Comparison of ENCODE assay signal across 21 mouse cellular contexts in the genomic region with DNA sequence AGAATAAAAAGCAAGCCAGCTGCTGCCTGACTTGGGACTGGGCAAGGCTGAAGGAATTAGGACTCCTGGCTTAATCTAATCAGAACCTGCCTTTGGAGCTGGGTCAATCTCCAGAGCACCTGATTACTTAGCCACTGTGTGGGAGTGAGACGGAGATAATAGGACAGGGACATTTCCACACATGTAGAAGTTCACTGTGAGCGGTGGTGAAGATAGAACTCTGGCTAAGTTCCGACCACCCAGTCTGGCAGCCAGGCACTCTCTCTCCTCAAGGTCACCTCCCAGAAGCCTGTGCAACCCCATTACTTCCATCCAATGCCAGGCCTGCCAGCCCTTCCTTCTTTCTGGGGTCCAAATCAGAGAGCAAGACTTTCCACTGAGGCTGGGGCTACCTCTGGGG. TPM values are rescaled to one million over a fixed set of nuclear protein-coding genes. Genes with fewer than 3 reads are reported as not detected.
"Had no signal": no experiment of that assay in that cellular context is flagged by ENCODE, and none has a peak within 500 bp of the region (broad histone marks: within the 10 kb centered on the region; RNA-seq: fewer than 3 reads in every experiment).

No protein-coding gene starts in this region.

- H3K9me3 ChIP-seq: limb, embryonic 12.5 days; liver, embryonic 13.5 days; lung, embryonic 15.5 days; midbrain, embryonic 12.5 days; neural tube, embryonic 13.5 days; stomach, embryonic 15.5 days had no signal

- ATAC-seq: liver, postnatal 0 days; midbrain, embryonic 16.5 days had no signal

- H3K4me2 ChIP-seq: limb, embryonic 12.5 days; liver, embryonic 13.5 days; lung, embryonic 15.5 days; midbrain, embryonic 12.5 days; neural tube, embryonic 13.5 days; stomach, embryonic 15.5 days had no signal

- H3K9ac ChIP-seq: limb, embryonic 12.5 days; liver, embryonic 13.5 days; liver, postnatal 0 days; lung, embryonic 15.5 days; midbrain, embryonic 12.5 days; neural tube, embryonic 13.5 days; stomach, embryonic 15.5 days had no signal

- H3K27ac ChIP-seq: layer of hippocampus, adult 2 months; limb, embryonic 12.5 days; liver, embryonic 13.5 days; lung, embryonic 15.5 days; macrophage; midbrain, embryonic 12.5 days; neural tube, embryonic 13.5 days; stomach, embryonic 15.5 days had no signal

- H3K4me3 ChIP-seq: layer of hippocampus, adult 2 months; limb, embryonic 12.5 days; liver, embryonic 13.5 days; lung, embryonic 15.5 days; midbrain, embryonic 12.5 days; neural tube, embryonic 13.5 days; stomach, embryonic 15.5 days had no signal

- DNase-seq: kidney, postnatal 10 days; kidney, postnatal 4 days; liver; liver, embryonic 13.5 days; liver, postnatal 0 days; lung, postnatal 14 days; right cerebral cortex, postnatal 14 days; thymus, postnatal 4 days had no signal

RNA-seq across cellular contexts. Expression of a gene that starts 4.5 kb away (rescaled TPM):
- total RNA-seq: layer of hippocampus, adult 2 months; layer of hippocampus, postnatal 10 days; left cerebral cortex, postnatal 36 days; megakaryocyte-erythroid progenitor cell, adult 5-6 weeks had no signal
- polyA plus RNA-seq: liver, embryonic 13.5 days; liver, postnatal 0 days; lung, embryonic 15.5 days; macrophage; midbrain, embryonic 12.5 days; neural tube, embryonic 13.5 days; spleen, adult 2 months; stomach, embryonic 15.5 days had no signal

RNA-seq across cellular contexts. Expression of a gene that starts 24.2 kb away (rescaled TPM):
- total RNA-seq: left cerebral cortex, postnatal 36 days; megakaryocyte-erythroid progenitor cell, adult 5-6 weeks had no signal
- polyA plus RNA-seq: limb, embryonic 12.5 days; liver, embryonic 13.5 days; liver, postnatal 0 days; macrophage; midbrain, embryonic 12.5 days; midbrain, embryonic 16.5 days; neural tube, embryonic 13.5 days had no signal

RNA-seq across cellular contexts. Expression of a gene that starts 55.9 kb away (rescaled TPM):
- total RNA-seq: layer of hippocampus, adult 2 months; layer of hippocampus, postnatal 10 days; left cerebral cortex, postnatal 36 days; megakaryocyte-erythroid progenitor cell, adult 5-6 weeks had no signal
- polyA plus RNA-seq: kidney, embryonic 14.5 days; liver, embryonic 13.5 days; liver, postnatal 0 days; lung, embryonic 15.5 days; macrophage; midbrain, embryonic 16.5 days; spleen, adult 2 months; stomach, embryonic 15.5 days had no signal
